Mouse (Mus musculus): ENCODE results near the gene Chd9.

The Chd9 gene

GRCm38 (mm10) chr8:90964044-90964443, 135.9 kb downstream of the Chd9 start:
- in situ Hi-C loops (cut with MboI, MseI): loop anchor here (10.0 kb wide), 1 partner anchor 939 kb away; no protein-coding TSS in a partner anchor

- in situ Hi-C loops (cut with MboI, MseI): loop anchor here (10.0 kb wide), 1 partner anchor 941 kb away; no protein-coding TSS in a partner anchor
Observed at GRCm38 (mm10) chr8:90965467-90966170, 137.5 kb downstream of the Chd9 start.

- in situ Hi-C loops (cut with MboI, MseI): loop anchor here (10.0 kb wide), 1 partner anchor 944 kb away; no protein-coding TSS in a partner anchor
Observed at GRCm38 (mm10) chr8:90968307-90968706, 140.2 kb downstream of the Chd9 start.

- in situ Hi-C loops (cut with MboI, MseI): no loop called here
Observed at GRCm38 (mm10) chr8:90976960-90977371, 148.8 kb downstream of the Chd9 start.

DNA sequence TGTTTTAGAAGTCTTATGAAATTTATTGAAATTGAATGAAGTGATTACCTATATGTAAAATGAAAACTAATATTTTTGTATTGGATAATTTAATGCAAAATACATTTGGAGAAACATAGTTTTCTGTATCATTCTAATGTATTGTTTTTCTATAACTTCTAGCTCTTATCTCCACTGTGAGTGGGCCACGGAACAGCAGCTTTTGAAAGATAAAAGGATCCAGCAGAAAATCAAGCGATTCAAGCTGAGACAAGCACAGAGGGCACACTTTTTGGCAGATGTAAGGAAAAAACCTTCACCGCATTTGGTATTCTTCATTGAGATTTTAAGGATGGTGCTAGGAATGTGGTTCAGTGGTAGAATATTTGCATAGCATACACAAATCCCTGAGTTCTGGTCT, 150.6 kb downstream of the Chd9 start:
- in situ Hi-C loops (cut with MboI, MseI): no loop called here

DNA sequence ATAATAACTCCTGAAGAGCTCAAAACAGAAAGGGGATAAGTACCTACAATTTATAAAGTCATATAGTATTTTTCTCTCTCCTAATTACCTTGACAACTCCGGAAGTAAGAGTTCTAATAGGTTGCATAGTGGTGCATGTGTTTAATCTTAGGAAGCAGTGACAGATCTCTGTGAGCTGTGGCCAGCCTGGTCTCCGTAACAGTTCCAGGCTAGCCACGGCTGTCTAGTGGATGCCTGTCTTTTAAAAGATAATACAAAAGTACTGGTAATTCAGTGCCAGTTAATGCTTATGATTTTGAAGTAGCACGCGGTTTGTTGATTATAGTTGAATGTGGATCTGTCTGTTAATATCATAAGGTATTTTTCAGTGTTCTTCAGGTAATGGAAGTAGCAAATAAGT, 151.1 kb downstream of the Chd9 start:
- in situ Hi-C loops (cut with MboI, MseI): no loop called here

DNA sequence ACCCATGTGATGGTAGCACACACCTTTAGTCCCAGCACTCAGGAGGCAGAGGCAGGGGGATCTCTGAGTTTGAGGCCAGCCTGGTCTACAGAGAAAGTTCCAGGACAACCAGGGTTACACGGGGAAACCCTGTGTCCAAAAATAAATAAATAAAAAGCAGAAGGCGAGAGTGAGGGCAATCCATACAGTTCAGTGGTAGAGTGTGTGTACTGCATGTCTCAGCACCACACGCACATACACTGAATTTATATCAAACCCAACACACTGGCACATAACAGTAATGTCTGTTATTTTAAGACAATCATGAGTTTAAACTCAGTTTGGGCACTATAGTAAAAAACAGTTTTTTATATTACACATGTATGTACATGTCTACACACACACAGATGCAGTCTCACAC, 153.9 kb downstream of the Chd9 start:
- in situ Hi-C loops (cut with MboI, MseI): no loop called here

DNA sequence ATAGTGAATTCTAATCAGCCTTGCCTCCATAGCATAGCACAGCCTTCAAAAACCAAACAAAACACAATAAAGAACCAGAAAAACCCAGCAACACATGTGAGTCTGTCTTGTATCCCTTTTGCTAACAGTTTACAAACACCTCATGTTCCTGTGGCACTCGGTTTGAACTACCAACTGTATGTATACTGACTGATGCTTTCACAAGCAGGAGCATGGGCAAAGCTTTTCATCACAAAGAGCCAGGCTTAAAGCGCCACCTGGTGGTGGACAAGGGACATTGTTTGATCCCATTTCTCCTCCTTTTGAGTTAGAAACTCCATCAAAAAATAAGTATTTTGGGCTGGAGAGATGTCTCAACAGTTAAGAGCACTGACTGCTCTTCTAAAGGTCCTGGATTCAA, 191.6 kb downstream of the Chd9 start:
- in situ Hi-C loops (cut with MboI, MseI): loop anchor here (5.0 kb wide), 1 partner anchor 202 kb away; the partner anchor contains the start of gene Gm19935

DNA sequence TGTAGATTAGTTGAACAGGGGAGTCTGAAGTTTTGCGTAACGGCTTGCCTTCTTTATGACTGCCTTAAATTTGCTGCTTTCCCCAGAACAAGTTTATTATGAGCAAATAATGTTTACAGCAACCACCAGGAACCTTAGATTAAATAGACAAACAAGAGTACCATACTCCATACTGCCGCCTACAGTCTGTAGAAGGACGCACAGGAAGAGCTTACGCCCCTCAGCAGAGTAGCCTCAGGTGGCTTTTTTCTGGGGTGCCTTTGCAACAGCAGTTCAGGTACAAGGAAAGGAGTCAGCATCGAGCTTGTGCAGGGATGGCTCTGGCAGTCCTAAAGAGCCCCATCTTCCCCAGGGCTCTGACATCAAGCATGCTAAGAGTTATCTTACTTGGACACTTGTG, 206.3 kb downstream of the Chd9 start:
- in situ Hi-C loops (cut with MboI, MseI): loop anchor here (25.0 kb wide), 1 partner anchor 1022 kb away; no protein-coding TSS in a partner anchor

DNA sequence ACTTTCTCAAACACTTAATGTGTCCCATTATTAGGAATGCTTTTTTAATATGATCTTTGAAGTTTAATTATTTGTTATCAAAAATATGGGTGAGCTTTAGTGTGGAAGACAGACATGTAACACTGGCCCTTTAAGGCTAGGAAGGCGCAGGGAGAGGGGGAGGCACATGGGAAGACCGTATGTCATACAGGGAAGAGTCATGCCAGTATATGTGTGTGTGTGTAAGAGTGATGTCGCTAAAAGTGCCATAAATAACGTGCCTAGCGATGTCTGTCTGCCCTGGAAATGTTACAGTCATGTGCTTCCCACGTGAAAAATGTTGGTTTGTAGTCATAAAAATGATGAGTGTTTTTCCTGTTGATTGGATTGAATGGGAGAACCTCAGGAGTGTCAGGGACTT, 208.8 kb downstream of the Chd9 start:
- in situ Hi-C loops (cut with MboI, MseI): loop anchor here (25.0 kb wide), 1 partner anchor 1025 kb away; no protein-coding TSS in a partner anchor

- in situ Hi-C loops (cut with MboI, MseI): loop anchor here (25.0 kb wide), 1 partner anchor 1026 kb away; no protein-coding TSS in a partner anchor
Observed at GRCm38 (mm10) chr8:91038637-91039036, 210.5 kb downstream of the Chd9 start.

- in situ Hi-C loops (cut with MboI, MseI): loop anchor here (25.0 kb wide), 1 partner anchor 1034 kb away; no protein-coding TSS in a partner anchor
Observed at GRCm38 (mm10) chr8:91046370-91046769, 218.2 kb downstream of the Chd9 start.

DNA sequence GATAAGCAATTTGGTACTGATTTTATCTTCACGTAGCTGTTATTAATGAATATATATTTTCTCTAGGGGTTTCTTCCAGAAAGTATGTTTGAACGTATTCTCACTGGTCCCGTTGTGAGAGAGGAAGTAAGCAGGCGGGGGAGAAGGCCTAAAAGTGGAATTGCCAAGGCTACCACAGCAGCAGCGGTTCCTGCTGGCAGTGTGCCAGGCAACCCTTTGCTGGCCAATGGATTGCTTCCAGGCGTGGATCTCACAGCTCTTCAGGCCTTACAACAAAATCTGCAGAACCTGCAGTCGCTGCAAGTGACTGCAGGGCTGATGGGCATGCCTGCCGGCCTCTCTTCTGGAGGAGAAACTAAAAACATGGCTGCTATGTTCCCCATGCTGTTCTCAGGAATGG, 222.9 kb downstream of the Chd9 start:
- in situ Hi-C loops (cut with MboI, MseI): no loop called here

DNA sequence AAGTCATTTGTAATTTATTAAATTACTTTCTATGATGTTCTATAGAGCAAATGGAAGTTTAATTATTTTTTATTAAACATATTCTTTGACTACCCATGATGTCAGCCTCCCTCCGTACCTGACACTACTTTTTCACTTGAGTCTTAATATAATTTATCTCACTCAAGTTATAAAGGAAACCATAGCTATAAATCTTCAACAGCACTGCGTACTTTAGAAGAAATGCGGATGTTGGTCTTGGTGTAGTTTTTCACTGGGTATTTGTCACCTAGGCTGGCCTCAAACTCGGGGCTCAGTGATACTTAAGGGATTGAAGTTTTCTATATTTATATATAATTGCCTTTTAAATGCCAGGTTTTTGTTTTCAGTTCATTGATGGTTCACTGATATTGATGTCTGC, 226.3 kb downstream of the Chd9 start:
- in situ Hi-C loops (cut with MboI, MseI): no loop called here

- in situ Hi-C loops (cut with MboI, MseI): no loop called here
Observed at GRCm38 (mm10) chr8:91056848-91057247, 228.7 kb downstream of the Chd9 start.

GRCm38 (mm10) chr8:91059086-91059578, 231.0 kb downstream of the Chd9 start:
- in situ Hi-C loops (cut with MboI, MseI): no loop called here

DNA sequence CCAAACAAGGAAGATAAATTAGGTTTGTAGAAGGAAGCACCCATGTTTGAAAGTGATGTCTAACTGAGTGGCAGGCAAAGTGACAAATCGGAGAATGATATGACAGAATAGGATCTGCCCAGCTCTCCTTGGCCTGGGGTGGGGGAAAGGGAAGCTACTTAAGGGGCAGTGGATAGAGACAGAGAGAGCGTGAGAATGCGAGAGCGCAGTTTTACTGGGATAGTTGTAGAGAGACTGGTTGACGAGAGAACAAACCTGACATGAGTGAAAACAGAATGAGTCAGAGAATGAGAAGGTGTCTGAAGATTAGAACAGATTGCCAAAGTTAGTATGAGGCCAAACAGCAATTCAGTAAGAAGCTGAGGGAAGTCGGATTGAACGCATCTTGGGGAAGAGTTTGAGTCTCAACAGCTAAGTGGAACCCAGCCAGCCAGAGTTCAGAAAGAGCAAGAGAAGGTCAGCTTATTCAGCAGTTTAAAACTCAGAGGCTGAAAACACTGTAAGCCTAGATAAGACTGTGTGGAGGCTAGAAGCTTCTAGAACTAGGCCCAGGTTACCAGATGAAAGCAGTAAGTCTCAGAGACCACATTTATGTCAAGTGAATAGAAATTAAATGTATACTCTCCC, 231.8 kb downstream of the Chd9 start:
- in situ Hi-C loops (cut with MboI, MseI): no loop called here

GRCm38 (mm10) chr8:91060555-91061471, 232.7 kb downstream of the Chd9 start:
- in situ Hi-C loops (cut with MboI, MseI): no loop called here

GRCm38 (mm10) chr8:91065179-91065578, 237.0 kb downstream of the Chd9 start:
- in situ Hi-C loops (cut with MboI, MseI): no loop called here

- in situ Hi-C loops (cut with MboI, MseI): no loop called here
Observed at GRCm38 (mm10) chr8:91069407-91069806, 241.3 kb downstream of the Chd9 start.

DNA sequence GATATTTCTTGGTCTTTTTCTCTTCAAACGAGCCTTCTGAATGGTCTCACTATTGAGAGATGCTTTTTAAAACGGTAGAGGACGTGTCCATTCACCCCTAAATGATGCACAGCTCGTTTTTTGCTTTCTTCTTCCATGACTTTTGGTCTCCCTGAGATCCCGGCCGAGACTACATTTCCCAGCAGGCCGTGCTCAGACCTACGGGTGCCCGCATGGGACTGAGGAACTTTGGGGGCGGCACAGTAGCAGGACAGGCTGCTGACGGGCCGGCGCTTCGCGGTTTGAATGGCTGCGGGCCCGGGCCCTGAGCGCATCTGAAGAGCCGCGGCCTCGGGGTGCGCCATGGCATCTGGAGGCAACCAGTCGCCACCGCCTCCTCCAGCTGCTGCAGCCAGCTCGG, 241.7 kb downstream of the Chd9 start, which contains the start of gene Rbl2:
Gene Rbl2 (plus strand): TSS at position 224 of the 400 bp plus-strand sequence.
- in situ Hi-C loops (cut with MboI, MseI): no loop called here
